Mouse (Mus musculus) stomach, postnatal 0 days (tissue): Measurements from ENCODE around the gene Cyba.

Source experiments
- CTCF ChIP-seq: IDR thresholded peaks from 2 replicates; pipeline ENCODE4 v1.5.1; 2016; ENCODE audit warnings: antibody characterized with exemption, low read depth, mild to moderate bottlenecking, moderate library complexity
- EP300 ChIP-seq: optimal IDR thresholded peaks from 2 replicates; pipeline ENCODE3; 2016; ENCODE audit warnings: antibody characterized with exemption

DNA sequence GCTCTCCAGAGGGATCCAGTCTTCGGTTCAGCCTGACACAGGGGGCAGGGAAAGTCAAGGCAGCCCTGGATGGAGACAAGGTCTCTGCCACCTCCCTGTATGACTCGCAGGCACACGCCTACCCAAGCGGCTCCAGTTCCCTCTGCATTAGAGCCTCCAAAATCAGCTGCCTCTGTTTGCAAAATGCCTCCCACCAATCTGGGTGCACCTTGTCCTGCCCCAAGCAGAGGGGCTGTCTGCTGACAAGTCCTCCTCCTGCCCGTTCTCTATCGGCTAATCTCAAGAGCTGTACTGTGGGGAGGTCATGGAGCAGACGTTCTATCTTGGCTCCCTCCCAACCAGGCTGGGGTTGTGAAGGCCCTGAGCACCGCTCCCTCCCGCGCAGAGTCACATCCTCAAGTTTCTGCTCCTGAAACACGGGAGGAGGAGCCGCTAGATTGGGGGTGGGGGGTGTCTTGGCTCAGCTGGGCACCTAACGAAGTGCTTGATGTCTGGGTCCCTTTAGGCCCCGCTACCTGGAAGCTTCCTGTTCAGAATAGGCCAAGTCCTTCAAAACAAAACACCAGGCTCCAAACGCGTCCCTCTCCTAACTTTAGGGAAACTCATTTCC is 42.3 kb upstream of the Cyba start:
- TF ChIP-seq CTCF, result no peak
- TF ChIP-seq EP300, result no peak
